ENCODE assay signal across 9 mouse cellular contexts in the genomic region with DNA sequence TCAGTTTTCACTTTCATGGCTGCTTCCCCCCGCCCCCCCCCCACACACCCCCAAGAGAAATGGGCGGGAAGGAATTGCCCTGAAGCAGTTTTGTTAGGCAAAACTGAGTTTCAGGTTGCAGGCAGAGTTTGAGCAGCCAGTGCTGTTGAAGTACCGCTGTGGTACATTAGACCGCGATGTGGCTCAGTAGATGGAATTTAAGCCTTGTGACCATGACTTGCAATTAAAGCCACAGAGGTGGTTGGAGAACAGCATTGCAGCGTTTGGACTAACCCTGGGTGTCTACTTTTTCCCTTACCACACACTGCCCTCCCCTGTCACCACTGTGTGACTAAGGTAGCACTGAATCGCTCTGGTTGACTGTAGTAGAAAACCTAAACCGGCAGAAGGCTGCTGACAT. TPM values are rescaled to one million over a fixed set of nuclear protein-coding genes. Genes with fewer than 3 reads are reported as not detected.
A peak's percentile ranks its signal among the peaks of the same experiment; 100 is the strongest.
DNase-seq lines count a peak whose midpoint lies in the region; ATAC-seq and TF ChIP-seq lines count a peak whose summit lies in the region.
"Had no signal": no experiment of that assay in that cellular context is flagged by ENCODE, and none has a peak within 500 bp of the region (broad histone marks: within the 10 kb centered on the region; RNA-seq: fewer than 3 reads in every experiment).

No protein-coding gene starts in this region.

- 0 out of 2 replicates have a peak, but pooled peaks have one; percentile 13 for TF ChIP-seq CTCF in heart, postnatal 0 days (IDR thresholded peaks at IDR 0.05; ENCODE audit: low read depth)

- H3K9me3 ChIP-seq in embryonic facial prominence, embryonic 10.5 days = no peaks in the 10 kb centered on the region
- H3K9me3 ChIP-seq in heart, postnatal 0 days (replicated peaks; ENCODE audit: control insufficient read depth, low read length) = no peaks in the 10 kb centered on the region
- no peaks in the 10 kb centered on the region for H3K9me3 ChIP-seq in limb, embryonic 14.5 days (ENCODE audit: control insufficient read depth, low read length)
- no peaks in the 10 kb centered on the region for H3K9me3 ChIP-seq in forebrain, embryonic 14.5 days (replicated peaks; ENCODE audit: control insufficient read depth, low read length)
- H3K9me3 ChIP-seq: liver, embryonic 13.5 days had no signal

- no peaks in the 10 kb centered on the region for H3K36me3 ChIP-seq in embryonic facial prominence, embryonic 10.5 days (replicated peaks)
- no peaks in the 10 kb centered on the region for H3K36me3 ChIP-seq in heart, postnatal 0 days (replicated peaks; ENCODE audit: control insufficient read depth, insufficient read depth, low read length)
- H3K36me3 ChIP-seq in limb, embryonic 14.5 days (ENCODE audit: control insufficient read depth, insufficient read depth, low read length) = no peaks in the 10 kb centered on the region
- no peaks in the 10 kb centered on the region for H3K36me3 ChIP-seq in forebrain, embryonic 14.5 days (ENCODE audit: control insufficient read depth, insufficient read depth, low read length)
- H3K36me3 ChIP-seq: liver, embryonic 13.5 days had no signal

- peak; percentile 4 for DNase-seq in CD4-positive, CD25-positive, alpha-beta regulatory T cell, adult 2 months (ENCODE audit: low read depth, low spot score)
- DNase-seq in embryonic facial prominence, embryonic 10.5 days (ENCODE audit: low spot score) = peak; percentile 37
- peak; percentile 78 for DNase-seq in heart, postnatal 0 days (ENCODE audit: low spot score)
- peak; percentile 9 for DNase-seq in limb, embryonic 14.5 days (ENCODE audit: low spot score)
- no peak for DNase-seq in forebrain, embryonic 14.5 days (ENCODE audit: low spot score)
- no peak for DNase-seq in lung, postnatal 10 days
- DNase-seq in yolk sac, embryonic 10.5 days (ENCODE audit: low spot score) = no peak
- DNase-seq: cerebellum, adult 9-11 months; liver, embryonic 13.5 days had no signal

- H3K4me1 ChIP-seq in embryonic facial prominence, embryonic 10.5 days = peaks cover 25% of the 10 kb centered on the region
- peaks cover 12% of the 10 kb centered on the region for H3K4me1 ChIP-seq in heart, postnatal 0 days (ENCODE audit: control insufficient read depth, insufficient read depth)
- 0 out of 2 replicates have a peak, but pooled peaks cover 3% of the 10 kb centered on the region for H3K4me1 ChIP-seq in limb, embryonic 14.5 days (ENCODE audit: control insufficient read depth, insufficient read depth, low read length)
- H3K4me1 ChIP-seq in forebrain, embryonic 14.5 days (ENCODE audit: control insufficient read depth, insufficient read depth, low read length) = no peaks in the 10 kb centered on the region
- H3K4me1 ChIP-seq: liver, embryonic 13.5 days had no signal

- H3K4me2 ChIP-seq in heart, postnatal 0 days (ENCODE audit: low read depth, low read length) = peak overlapping the region; percentile 71
- H3K4me2 ChIP-seq in limb, embryonic 14.5 days (replicated peaks; ENCODE audit: low read depth, low read length, severe bottlenecking) = 0 out of 2 replicates have a peak overlapping the region, but pooled peaks have one; percentile 14
- no peak overlapping the region for H3K4me2 ChIP-seq in forebrain, embryonic 14.5 days (ENCODE audit: low read length)
- H3K4me2 ChIP-seq: liver, embryonic 13.5 days had no signal

- TF ChIP-seq EP300 in heart, postnatal 0 days (IDR thresholded peaks at IDR 0.05; ENCODE audit: low read depth) = no peak

- no peak overlapping the region for H3K4me3 ChIP-seq in embryonic facial prominence, embryonic 10.5 days
- peak overlapping the region; percentile 58 for H3K4me3 ChIP-seq in heart, postnatal 0 days (ENCODE audit: low read depth, low read length)
- H3K4me3 ChIP-seq in limb, embryonic 14.5 days (replicated peaks; ENCODE audit: low read length) = no peak overlapping the region
- no peak overlapping the region for H3K4me3 ChIP-seq in forebrain, embryonic 14.5 days (ENCODE audit: low read depth, low read length)
- H3K4me3 ChIP-seq: liver, embryonic 13.5 days had no signal

- 57% methylated on average over 8 of the region's 8 CpGs for WGBS in embryonic facial prominence, embryonic 10.5 days
- WGBS in heart, postnatal 0 days = 29% methylated on average over 8 of the region's 8 CpGs
- WGBS in limb, embryonic 14.5 days = 57% methylated on average over 8 of the region's 8 CpGs
- WGBS in forebrain, embryonic 14.5 days = 80% methylated on average over 8 of the region's 8 CpGs

- peak overlapping the region; percentile 35; the same call in 1 of the 2 replicates for H3K27ac ChIP-seq in embryonic facial prominence, embryonic 10.5 days (replicated peaks)
- H3K27ac ChIP-seq in heart, postnatal 0 days (ENCODE audit: low read depth) = peak overlapping the region; percentile 97
- H3K27ac ChIP-seq in limb, embryonic 14.5 days (replicated peaks; ENCODE audit: low read depth, low read length) = no peak overlapping the region
- no peak overlapping the region for H3K27ac ChIP-seq in forebrain, embryonic 14.5 days (ENCODE audit: low read depth, low read length)
- H3K27ac ChIP-seq: liver, embryonic 13.5 days had no signal

- no peaks in the 10 kb centered on the region for H3K27me3 ChIP-seq in embryonic facial prominence, embryonic 10.5 days (replicated peaks; ENCODE audit: low read depth, poor library complexity, severe bottlenecking)
- H3K27me3 ChIP-seq in heart, postnatal 0 days (ENCODE audit: control insufficient read depth, insufficient read depth, low read length) = no peaks in the 10 kb centered on the region
- no peaks in the 10 kb centered on the region for H3K27me3 ChIP-seq in limb, embryonic 14.5 days (ENCODE audit: control insufficient read depth, insufficient read depth, low read length)
- no peaks in the 10 kb centered on the region for H3K27me3 ChIP-seq in forebrain, embryonic 14.5 days (replicated peaks; ENCODE audit: control insufficient read depth, insufficient read depth, low read length)
- H3K27me3 ChIP-seq: liver, embryonic 13.5 days had no signal

- peak overlapping the region; percentile 73 for H3K9ac ChIP-seq in heart, postnatal 0 days (replicated peaks; ENCODE audit: low read depth, low read length)
- no peak overlapping the region for H3K9ac ChIP-seq in limb, embryonic 14.5 days (ENCODE audit: low read depth, low read length, severe bottlenecking)
- no peak overlapping the region for H3K9ac ChIP-seq in forebrain, embryonic 14.5 days (ENCODE audit: low read length)
- H3K9ac ChIP-seq: liver, embryonic 13.5 days had no signal

- TF ChIP-seq POLR2A in limb, embryonic 14.5 days (IDR thresholded peaks at IDR 0.05; ENCODE audit: borderline replicate concordance, extremely low read depth, insufficient read depth, insufficient read length) = no peak

- ATAC-seq in heart, postnatal 0 days (ENCODE audit: insufficient read depth, low read depth) = peak; percentile 78
- peak; percentile 51; the same call in 1 of the 2 replicates for ATAC-seq in limb, embryonic 14.5 days (ENCODE audit: low FRiP score, low read depth)
- no peak for ATAC-seq in forebrain, embryonic 14.5 days

RNA-seq across cellular contexts. Expression of a gene that starts 0.8 kb away (rescaled TPM):
- polyA plus RNA-seq in embryonic facial prominence, embryonic 10.5 days (2016; fragmentation: Nextera tagmentation; extraction: Ambion mirVana) = 0.15 and 0.46 TPM in 2 replicates
- 64.8 and 86.4 TPM in 2 replicates for total RNA-seq in heart, postnatal 0 days (2014; rRNA removed; ENCODE audit: low replicate concordance)
- 16.9 and 19.4 TPM in 2 replicates for polyA plus RNA-seq in heart, postnatal 0 days (2015; fragmentation: Nextera tagmentation; extraction: Ambion mirVana)
- 0.26 and 0.32 TPM in 2 replicates for polyA plus RNA-seq in limb, embryonic 14.5 days (2012; rRNA removed)
- polyA plus RNA-seq in limb, embryonic 14.5 days (2014; fragmentation: Nextera tagmentation; extraction: Ambion mirVana) = 0.43 and 0.44 TPM in 2 replicates
- polyA plus RNA-seq in forebrain, embryonic 14.5 days (2014; fragmentation: Nextera tagmentation; extraction: Ambion mirVana) = 0.18 and 0.23 TPM in 2 replicates
- polyA plus RNA-seq: liver, embryonic 13.5 days had no signal

RNA-seq across cellular contexts. Expression of a gene that starts 22.1 kb away (rescaled TPM):
- polyA plus RNA-seq in embryonic facial prominence, embryonic 10.5 days (2016; fragmentation: Nextera tagmentation; extraction: Ambion mirVana) = 11.9 and 14.3 TPM in 2 replicates
- total RNA-seq in heart, postnatal 0 days (2014; rRNA removed; ENCODE audit: low replicate concordance) = 4.8 and 6.9 TPM in 2 replicates
- polyA plus RNA-seq in heart, postnatal 0 days (2015; fragmentation: Nextera tagmentation; extraction: Ambion mirVana) = 0.87 and 0.97 TPM in 2 replicates
- 5.5 and 6.5 TPM in 2 replicates for polyA plus RNA-seq in limb, embryonic 14.5 days (2012; rRNA removed)
- 5.5 and 6.1 TPM in 2 replicates for polyA plus RNA-seq in limb, embryonic 14.5 days (2014; fragmentation: Nextera tagmentation; extraction: Ambion mirVana)
- 3.7 and 3.8 TPM in 2 replicates for polyA plus RNA-seq in forebrain, embryonic 14.5 days (2014; fragmentation: Nextera tagmentation; extraction: Ambion mirVana)

RNA-seq across cellular contexts. Expression of a gene that starts 54.7 kb away (rescaled TPM):
- polyA plus RNA-seq in embryonic facial prominence, embryonic 10.5 days (2016; fragmentation: Nextera tagmentation; extraction: Ambion mirVana) = 1.5 and 3.0 TPM in 2 replicates
- 2.3 and 3.9 TPM in 2 replicates for total RNA-seq in heart, postnatal 0 days (2014; rRNA removed; ENCODE audit: low replicate concordance)
- polyA plus RNA-seq in heart, postnatal 0 days (2015; fragmentation: Nextera tagmentation; extraction: Ambion mirVana) = 4.3 and 4.7 TPM in 2 replicates
- polyA plus RNA-seq in limb, embryonic 14.5 days (2012; rRNA removed) = 5.3 and 7.7 TPM in 2 replicates
- 2.3 and 3.3 TPM in 2 replicates for polyA plus RNA-seq in limb, embryonic 14.5 days (2014; fragmentation: Nextera tagmentation; extraction: Ambion mirVana)
- 1.2 and 1.4 TPM in 2 replicates for polyA plus RNA-seq in forebrain, embryonic 14.5 days (2014; fragmentation: Nextera tagmentation; extraction: Ambion mirVana)

Comparison
In these comparisons a context has a peak if more than half of its experiments do, and no peak if none do; other contexts are left out.
1. DNase-seq: peak in CD4-positive, CD25-positive, alpha-beta regulatory T cell, adult 2 months (single experiment), embryonic facial prominence, embryonic 10.5 days (single experiment), heart, postnatal 0 days (single experiment) and limb, embryonic 14.5 days (single experiment); none in forebrain, embryonic 14.5 days (single experiment), lung, postnatal 10 days (single experiment) and yolk sac, embryonic 10.5 days (single experiment).
2. H3K27ac ChIP-seq: peak in embryonic facial prominence, embryonic 10.5 days (single experiment) and heart, postnatal 0 days (single experiment); none in limb, embryonic 14.5 days (single experiment) and forebrain, embryonic 14.5 days (single experiment).
3. RNA of a gene that starts 0.8 kb away (polyA plus RNA-seq): 16.9 to 19.4 TPM in heart, postnatal 0 days; 0.15 to 0.46 TPM in embryonic facial prominence, embryonic 10.5 days, 0.26 to 0.44 TPM in limb, embryonic 14.5 days and 0.18 to 0.23 TPM in forebrain, embryonic 14.5 days; every median in the first group is over 10 times any median in the second.